Mouse (Mus musculus) hindbrain, embryonic 16.5 days (tissue): ENCODE results near the gene Brd3os. TPM values are rescaled to one million over a fixed set of nuclear protein-coding genes. Genes with fewer than 3 reads are reported as not detected.

ENCODE experiments used
- ATAC-seq: fragments of 200-750 bp; cut with Nextera tagmentation; 2 replicates; pipeline ENCODE4 v1.8.0; 2017; ENCODE audit warnings: moderate TSS enrichment, moderate library complexity
- H3K27ac ChIP-seq: fragments of 300-500 bp; sonication (generic); 2 replicates; pipeline ENCODE4 v1.5.1; 2014; ENCODE audit warnings: low read depth, mild to moderate bottlenecking, control low read depth, low read length, moderate library complexity
- H3K27me3 ChIP-seq: fragments of 300-500 bp; sonication (generic); replicated peaks from 2 replicates; pipeline ENCODE4 v1.6.1; 2014; ENCODE audit warnings: low read length; ENCODE audit not compliant: control insufficient read depth, insufficient read depth
- H3K36me3 ChIP-seq: fragments of 300-500 bp; sonication (generic); 2 replicates; pipeline ENCODE4 v1.6.1; 2014; ENCODE audit warnings: mild to moderate bottlenecking, low read length, moderate library complexity, mixed read lengths; ENCODE audit not compliant: control insufficient read depth, insufficient read depth
- H3K4me1 ChIP-seq: fragments of 300-500 bp; sonication (generic); 2 replicates; pipeline ENCODE4 v1.6.1; 2014; ENCODE audit warnings: low read depth, low read length; ENCODE audit not compliant: control insufficient read depth, insufficient read depth
- H3K4me2 ChIP-seq: fragments of 300-500 bp; sonication (generic); 2 replicates; pipeline ENCODE4 v1.6.1; 2014; ENCODE audit warnings: mild to moderate bottlenecking, low read length, control low read depth, moderate library complexity
- H3K4me3 ChIP-seq: fragments of 300-500 bp; sonication (generic); 2 replicates; pipeline ENCODE4 v1.5.1; 2014; ENCODE audit warnings: mild to moderate bottlenecking, low read length, control low read depth, moderate library complexity
- H3K9ac ChIP-seq: fragments of 300-500 bp; sonication (generic); 2 replicates; pipeline ENCODE4 v1.6.1; 2014; ENCODE audit warnings: low read depth, mild to moderate bottlenecking, control low read depth, low read length, moderate library complexity
- H3K9me3 ChIP-seq: fragments of 300-500 bp; sonication (generic); 2 replicates; pipeline ENCODE4 v1.6.1; 2014; ENCODE audit warnings: mild to moderate bottlenecking, low read length, moderate library complexity; ENCODE audit not compliant: control insufficient read depth
- WGBS: fragments of 180-500 bp; shearing (Covaris S2); extraction: QIAGEN DNeasy Blood & Tissue Kit; methylation state at CpG from one replicate; pipeline ENCODE4 v1.1.7; 2014; 5-methylcytosine and 5-hydroxymethylcytosine counted together
- polyA plus RNA-seq: library from polyadenylated mRNA; unstranded; fragments of >200 nt; fragmentation: Nextera tagmentation; extraction: Ambion mirVana; gene quantifications from 2 replicates; pipeline ENCODE4 v1.2.1, GENCODE M21; 2015

Brd3os gene
- polyA plus RNA-seq, 1 experiment from 2014 or later, result 45.6 TPM

DNA sequence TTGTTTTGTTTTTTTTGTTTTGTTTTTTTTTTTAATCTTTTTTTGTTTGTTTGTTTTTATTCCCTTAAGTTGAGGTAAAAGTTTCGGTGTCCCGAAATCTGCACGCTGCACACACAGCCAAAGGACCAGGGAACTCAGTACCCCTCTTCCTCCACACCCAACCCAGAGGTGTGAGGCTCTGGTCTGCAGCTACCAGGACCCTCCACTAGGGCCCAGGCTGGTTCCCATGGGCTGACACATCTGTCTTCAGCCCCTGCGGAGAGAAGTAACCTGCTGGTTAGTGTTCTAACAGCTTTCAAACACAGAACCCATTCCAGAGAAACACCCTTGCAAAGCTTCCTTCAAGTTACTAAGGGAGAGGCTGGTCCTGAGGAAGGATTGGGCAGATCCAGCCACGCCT is 5.7 kb downstream of the Brd3os start:
- Histone ChIP-seq H3K36me3 (peaks cover 48% of the 10 kb centered on the region), H3K27me3 (no peaks in the 10 kb centered on the region), H3K9me3 (no peaks in the 10 kb centered on the region), H3K4me3 (no peak overlapping the region), H3K27ac (no peak overlapping the region), H3K9ac (no peak overlapping the region), H3K4me1 (peaks cover 12% of the 10 kb centered on the region), H3K4me2 (no peak overlapping the region)
- ATAC-seq, result no peak
- WGBS, result 86% methylated on average over 5 of the region's 5 CpGs

DNA sequence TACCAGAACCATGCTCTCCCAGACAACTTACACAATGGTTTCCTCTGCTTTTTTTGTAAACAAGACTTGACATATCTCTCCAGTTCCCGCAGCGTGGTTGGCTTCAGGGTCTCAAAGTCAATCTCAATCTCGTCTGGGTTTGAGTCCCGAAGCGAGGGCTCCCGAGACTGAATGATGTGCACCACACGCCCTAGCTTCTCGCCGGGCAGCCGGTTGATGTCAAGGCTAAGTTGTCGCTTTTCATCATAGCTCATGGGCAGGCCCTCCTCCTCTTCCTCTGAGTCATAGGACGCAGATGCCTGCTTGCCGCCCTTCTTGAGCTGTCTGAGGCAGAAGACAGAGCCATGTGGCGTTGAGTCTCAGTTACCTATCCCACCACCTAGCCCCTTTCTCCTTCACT is 8.1 kb downstream of the Brd3os start:
- no peak overlapping the region for H3K4me3 ChIP-seq
- no peaks in the 10 kb centered on the region for H3K4me1 ChIP-seq
- H3K4me2 ChIP-seq, result no peak overlapping the region
- no peaks in the 10 kb centered on the region for H3K9me3 ChIP-seq
- H3K27me3 ChIP-seq, result no peaks in the 10 kb centered on the region
- peaks cover 65% of the 10 kb centered on the region for H3K36me3 ChIP-seq
- no peak overlapping the region for H3K27ac ChIP-seq
- WGBS, result 91% methylated on average over 14 of the region's 14 CpGs
- no peak for ATAC-seq
- H3K9ac ChIP-seq, result no peak overlapping the region

DNA sequence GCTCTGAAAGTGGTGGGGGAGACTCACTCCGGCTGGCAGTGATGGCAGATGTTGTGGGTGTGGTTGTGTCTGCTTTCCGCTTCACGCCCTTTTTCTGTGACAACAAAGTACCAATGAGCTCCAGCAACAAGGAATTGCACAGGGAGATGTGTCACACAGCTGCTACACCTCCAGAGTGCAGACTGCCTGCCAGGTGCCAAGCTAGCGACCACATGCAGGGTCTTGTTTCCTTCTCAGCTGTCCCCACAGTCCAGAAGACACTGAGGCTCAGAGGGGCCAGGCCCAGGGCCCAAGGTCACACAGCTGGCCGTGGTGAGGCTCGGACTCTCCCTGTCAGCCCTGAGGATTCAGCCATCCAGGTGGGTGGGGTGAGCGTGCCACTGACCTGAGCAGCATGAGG is 17.6 kb downstream of the Brd3os start:
- H3K9ac ChIP-seq, result no peak overlapping the region
- H3K36me3 ChIP-seq, result peaks cover 38% of the 10 kb centered on the region
- 84% methylated on average over 7 of the region's 7 CpGs for whole genome bisulfite sequencing

DNA sequence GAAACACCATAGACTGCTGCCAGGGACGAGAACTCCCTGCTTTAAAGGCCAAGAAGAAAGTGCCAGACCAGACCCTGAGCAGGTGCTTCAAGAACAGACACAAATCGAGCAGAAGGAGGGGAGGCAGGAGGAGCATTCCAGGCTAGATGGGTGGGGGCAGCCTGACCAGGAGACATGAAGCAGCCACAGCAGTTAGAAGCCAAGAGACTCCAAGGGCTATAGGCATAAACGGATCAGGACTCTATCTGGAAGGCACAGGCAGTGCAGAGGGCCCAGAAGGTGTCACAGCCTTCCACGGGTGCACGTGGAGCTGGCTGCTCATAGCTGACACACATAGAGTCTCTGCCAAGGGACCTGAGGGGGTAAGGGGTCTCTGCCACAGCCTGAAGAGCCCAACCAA is 18.0 kb downstream of the Brd3os start:
- H3K27ac ChIP-seq, result no peak overlapping the region
- ATAC-seq, result no peak
- H3K9me3 ChIP-seq, result no peaks in the 10 kb centered on the region
- 86% methylated on average over 5 of the region's 5 CpGs for WGBS
- H3K9ac ChIP-seq, result no peak overlapping the region
- no peak overlapping the region for H3K4me2 ChIP-seq
- H3K4me1 ChIP-seq, result no peaks in the 10 kb centered on the region
- H3K27me3 ChIP-seq, result no peaks in the 10 kb centered on the region
- peaks cover 38% of the 10 kb centered on the region for H3K36me3 ChIP-seq
- H3K4me3 ChIP-seq, result no peak overlapping the region

More for the DNA sequence above, 17.6 kb downstream of the Brd3os start:
- H3K4me2 ChIP-seq, result no peak overlapping the region
- no peaks in the 10 kb centered on the region for H3K4me1 ChIP-seq
- ATAC-seq, result no peak
- H3K27me3 ChIP-seq, result no peaks in the 10 kb centered on the region
- H3K27ac ChIP-seq, result no peak overlapping the region
- H3K9me3 ChIP-seq, result no peaks in the 10 kb centered on the region
- no peak overlapping the region for H3K4me3 ChIP-seq

DNA sequence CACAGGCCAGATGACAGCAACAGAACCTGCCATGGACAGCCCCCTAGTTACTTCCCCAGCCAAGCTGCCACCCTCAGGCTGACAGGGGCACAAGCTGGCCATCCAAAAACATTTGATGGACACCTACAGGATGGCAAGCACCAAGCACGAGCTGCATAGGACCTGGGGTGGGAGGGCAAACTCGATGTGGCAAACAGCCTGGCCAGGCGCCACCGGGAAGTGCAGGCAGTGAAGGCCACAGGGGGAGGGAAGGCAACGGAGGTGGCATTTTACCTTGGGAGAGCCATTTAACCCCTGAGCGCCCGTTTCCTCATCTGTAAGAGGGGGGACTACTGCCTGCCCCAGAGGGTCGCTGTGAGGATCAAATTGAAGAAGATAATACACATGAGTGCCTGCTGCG is 18.5 kb downstream of the Brd3os start:
- Histone ChIP-seq H3K4me3 (no peak overlapping the region), H3K27ac (no peak overlapping the region), H3K27me3 (no peaks in the 10 kb centered on the region), H3K9me3 (no peaks in the 10 kb centered on the region), H3K4me2 (no peak overlapping the region), H3K36me3 (peaks cover 36% of the 10 kb centered on the region), H3K4me1 (no peaks in the 10 kb centered on the region), H3K9ac (no peak overlapping the region)
- 71% methylated on average over 9 of the region's 9 CpGs for WGBS
- no peak for ATAC-seq

DNA sequence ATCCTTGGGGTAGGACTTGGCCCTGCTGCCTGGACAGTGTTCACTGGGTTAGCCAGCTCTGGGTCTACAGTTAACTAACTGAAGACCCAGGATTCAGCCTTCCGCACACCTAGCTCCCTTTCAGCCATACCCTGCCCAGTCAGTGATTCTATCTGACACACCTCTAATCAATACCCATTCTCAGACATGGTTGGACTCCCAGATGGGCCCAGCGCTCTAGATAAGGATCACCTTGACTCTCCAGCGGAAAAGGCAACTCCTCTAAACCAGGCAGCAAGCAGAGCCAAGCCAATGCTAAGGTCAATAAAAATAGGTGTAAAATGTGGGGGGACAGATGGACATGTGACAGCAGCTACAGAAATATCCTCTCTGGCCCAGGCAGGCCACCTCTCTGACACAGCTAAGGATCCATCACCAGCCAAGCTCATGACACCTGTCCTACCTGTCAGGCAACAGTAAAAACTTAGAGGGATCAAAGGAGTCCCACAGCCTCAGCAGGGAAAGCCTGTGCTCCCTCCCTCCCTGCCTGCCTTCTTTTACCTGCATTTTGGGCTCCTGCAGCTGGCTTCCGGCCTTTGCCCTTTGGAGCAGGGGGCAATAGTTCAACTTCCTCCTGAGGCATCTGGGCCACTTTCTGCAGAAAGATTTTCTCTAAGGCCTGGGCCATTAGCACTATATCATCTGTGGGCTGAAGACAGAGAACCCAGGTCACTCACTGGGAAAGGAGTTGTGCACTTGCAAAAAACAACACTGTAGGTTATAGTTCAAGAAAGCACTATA is 19.9 kb downstream of the Brd3os start:
- H3K4me2 ChIP-seq, result no peak overlapping the region
- no peak overlapping the region for H3K27ac ChIP-seq
- 93% methylated on average over 4 of the region's 4 CpGs for WGBS
- no peak for ATAC-seq
- no peak overlapping the region for H3K9ac ChIP-seq
- no peak overlapping the region for H3K4me3 ChIP-seq
- H3K9me3 ChIP-seq, result no peaks in the 10 kb centered on the region
- no peaks in the 10 kb centered on the region for H3K4me1 ChIP-seq
- no peaks in the 10 kb centered on the region for H3K27me3 ChIP-seq
- H3K36me3 ChIP-seq, result peaks cover 29% of the 10 kb centered on the region

DNA sequence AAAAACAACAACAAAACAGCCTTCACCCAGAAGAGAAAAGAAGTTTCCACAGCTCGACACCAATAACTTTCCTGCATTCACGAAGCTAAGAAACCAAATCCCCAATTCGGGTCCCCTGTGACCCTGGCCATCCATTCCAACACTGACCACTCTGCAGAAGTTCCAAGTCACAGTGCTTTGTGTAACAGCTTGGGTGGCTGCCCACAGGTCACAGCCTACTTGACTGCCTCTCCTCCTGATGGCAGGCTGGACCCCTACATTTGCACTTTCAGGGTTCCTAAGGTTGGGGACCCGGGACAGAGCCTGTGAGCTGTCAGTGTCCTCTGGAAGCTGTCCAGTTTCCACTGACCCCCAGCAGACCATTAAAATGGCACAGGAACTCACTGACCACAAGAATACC is 20.8 kb downstream of the Brd3os start:
- H3K9me3 ChIP-seq, result no peaks in the 10 kb centered on the region
- no peaks in the 10 kb centered on the region for H3K27me3 ChIP-seq
- H3K27ac ChIP-seq, result no peak overlapping the region
- H3K4me2 ChIP-seq, result no peak overlapping the region
- H3K4me1 ChIP-seq, result no peaks in the 10 kb centered on the region
- H3K9ac ChIP-seq, result no peak overlapping the region
- no peak for ATAC-seq
- H3K4me3 ChIP-seq, result no peak overlapping the region
- H3K36me3 ChIP-seq, result peaks cover 29% of the 10 kb centered on the region
- WGBS, result 90% methylated on average over 4 of the region's 4 CpGs

DNA sequence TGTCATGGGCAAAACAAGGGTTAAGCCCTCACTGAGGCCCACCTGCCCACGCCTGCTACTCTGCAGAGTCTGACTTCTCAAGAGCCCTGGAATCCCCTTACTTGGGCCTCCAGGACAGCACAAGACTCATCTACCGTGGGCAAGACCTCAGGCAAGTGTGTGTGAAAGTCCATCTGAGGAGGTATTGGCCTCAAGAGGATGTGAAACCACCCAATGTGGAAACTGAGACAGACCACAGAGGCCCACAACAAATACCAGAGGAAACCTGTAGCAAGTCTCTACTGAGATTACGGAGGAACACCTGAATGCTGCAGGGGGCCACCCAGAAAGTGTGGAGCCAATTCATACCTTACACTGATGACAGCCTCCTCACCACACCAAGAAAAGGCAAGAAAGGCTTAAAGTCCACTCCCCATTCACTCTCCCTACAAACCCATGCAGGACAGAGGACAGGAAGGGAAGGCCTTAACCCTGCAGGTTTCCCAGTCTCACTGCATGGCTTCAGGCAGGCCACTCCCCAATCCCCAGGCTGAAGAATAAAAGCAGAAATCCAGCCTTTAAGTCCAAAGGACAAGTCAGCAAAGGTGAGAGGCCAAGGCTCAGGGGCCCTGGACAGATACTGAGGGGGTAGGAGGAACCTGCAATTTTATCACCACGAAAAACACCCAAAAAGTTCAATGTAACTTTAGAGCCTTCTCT is 27.3 kb downstream of the Brd3os start:
- H3K4me2 ChIP-seq, result no peak overlapping the region
- no peak overlapping the region for H3K27ac ChIP-seq
- H3K27me3 ChIP-seq, result no peaks in the 10 kb centered on the region
- peaks cover 46% of the 10 kb centered on the region for H3K4me1 ChIP-seq
- WGBS, result 75% methylated on average over 4 of the region's 4 CpGs
- H3K9ac ChIP-seq, result no peak overlapping the region
- no peaks in the 10 kb centered on the region for H3K9me3 ChIP-seq
- peaks cover 3% of the 10 kb centered on the region for H3K36me3 ChIP-seq
- no peak for ATAC-seq
- H3K4me3 ChIP-seq, result no peak overlapping the region

DNA sequence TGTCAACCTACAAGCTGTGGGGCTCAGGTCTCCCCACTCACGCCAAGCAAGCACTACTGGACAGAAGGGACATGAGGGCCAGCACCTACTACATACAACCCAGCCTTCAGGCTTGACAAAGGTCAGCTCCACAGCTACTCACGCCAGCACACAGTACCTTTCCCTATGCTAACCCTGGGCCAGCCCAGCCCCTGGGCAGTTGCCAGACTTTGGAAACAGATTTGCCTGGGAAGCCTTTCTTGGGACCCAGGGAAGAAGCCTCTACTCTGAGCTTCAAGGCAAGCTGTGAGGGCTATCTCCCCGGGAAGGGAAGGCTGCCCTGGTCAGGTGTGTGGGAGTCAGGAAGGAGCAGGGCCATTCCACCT is 27.8 kb downstream of the Brd3os start:
- ATAC-seq, result no peak
- Histone ChIP-seq H3K27ac (no peak overlapping the region), H3K4me1 (peaks cover 47% of the 10 kb centered on the region), H3K4me2 (no peak overlapping the region), H3K9me3 (no peaks in the 10 kb centered on the region), H3K4me3 (no peak overlapping the region), H3K9ac (no peak overlapping the region), H3K36me3 (peaks cover 3% of the 10 kb centered on the region; the same call in 1 of the 2 replicates), H3K27me3 (no peaks in the 10 kb centered on the region)
- 76% methylated on average over 3 of the region's 3 CpGs for WGBS
